Mouse (Mus musculus) lung, embryonic 16.5 days (tissue): ENCODE data around the gene Gm49336. TPM values are rescaled to one million over a fixed set of nuclear protein-coding genes. Genes with fewer than 3 reads are reported as not detected.
A peak's percentile ranks its signal among the peaks of the same experiment; 100 is the strongest.

ENCODE experiments used
- ATAC-seq: fragments of 200-750 bp; cut with Nextera tagmentation; 2 replicates; pipeline ENCODE4 v1.8.0; 2017; ENCODE audit warnings: low read depth, mild to moderate bottlenecking, moderate library complexity
- H3K27ac ChIP-seq: fragments of 300-500 bp; sonication (generic); 2 replicates; pipeline ENCODE4 v1.5.1; 2014; ENCODE audit warnings: mild to moderate bottlenecking, control low read depth, low read length
- H3K27me3 ChIP-seq: fragments of 300-500 bp; sonication (generic); 2 replicates; pipeline ENCODE4 v1.6.1; 2014; ENCODE audit warnings: low read depth, low read length, mixed read lengths; ENCODE audit not compliant: control insufficient read depth, insufficient read depth
- H3K36me3 ChIP-seq: fragments of 300-500 bp; sonication (generic); 2 replicates; pipeline ENCODE4 v1.6.1; 2014; ENCODE audit warnings: low read length; ENCODE audit not compliant: control insufficient read depth, insufficient read depth
- H3K4me1 ChIP-seq: fragments of 300-500 bp; sonication (generic); replicated peaks from 2 replicates; pipeline ENCODE4 v1.6.1; 2014; ENCODE audit warnings: low read length, mixed read lengths; ENCODE audit not compliant: control insufficient read depth, insufficient read depth
- H3K4me2 ChIP-seq: fragments of 300-500 bp; sonication (generic); 2 replicates; pipeline ENCODE4 v1.6.1; 2014; ENCODE audit warnings: low read depth, low read length, control low read depth
- H3K4me3 ChIP-seq: fragments of 300-500 bp; sonication (generic); 2 replicates; pipeline ENCODE4 v1.5.1; 2014; ENCODE audit warnings: mild to moderate bottlenecking, low read length, control low read depth
- H3K9ac ChIP-seq: fragments of 300-500 bp; sonication (generic); 2 replicates; pipeline ENCODE4 v1.6.1; 2014; ENCODE audit warnings: low read length, control low read depth
- H3K9me3 ChIP-seq: fragments of 300-500 bp; sonication (generic); 2 replicates; pipeline ENCODE4 v1.6.1; 2016; ENCODE audit warnings: low read length; ENCODE audit not compliant: control insufficient read depth
- WGBS: fragments of 180-500 bp; shearing (Covaris S2); extraction: QIAGEN DNeasy Blood & Tissue Kit; methylation state at CpG from one replicate; pipeline ENCODE4 v1.1.7; 2014; 5-methylcytosine and 5-hydroxymethylcytosine counted together
- polyA plus RNA-seq: library from polyadenylated mRNA; unstranded; fragments of >200 nt; fragmentation: Nextera tagmentation; extraction: Ambion mirVana; gene quantifications from 2 replicates; pipeline ENCODE4 v1.2.1, GENCODE M21; 2015

The Gm49336 gene
- polyA plus RNA-seq, 1 experiment from 2014 or later: 48.8 TPM

GRCm38 (mm10) chr14:60196884-60197283, 54.4 kb downstream of the Gm49336 start, which contains the start of gene Atp8a2:
Atp8a2 (minus strand) TSS chr14:60197179.
- H3K9ac ChIP-seq: no peak within 1 kb of the TSS
- no peak for ATAC-seq
- no peaks in the 10 kb centered on the region for H3K27me3 ChIP-seq
- H3K36me3 ChIP-seq: no peaks in the 10 kb centered on the region
- H3K4me2 ChIP-seq: no peak within 1 kb of the TSS
- no peaks in the 10 kb centered on the region for H3K4me1 ChIP-seq
- 60% methylated on average over 7 of the region's 7 CpGs for WGBS
- no peak within 1 kb of the TSS for H3K27ac ChIP-seq
- H3K4me3 ChIP-seq: no peak within 1 kb of the TSS
- no peaks in the 10 kb centered on the region for H3K9me3 ChIP-seq

- H3K36me3 ChIP-seq: no peaks in the 10 kb centered on the region
- 83% methylated on average over 5 of the region's 5 CpGs for WGBS
Observed at GRCm38 (mm10) chr14:60195999-60196398, 55.3 kb downstream of the Gm49336 start.

GRCm38 (mm10) chr14:60194606-60195005, 56.7 kb downstream of the Gm49336 start:
- Histone ChIP-seq H3K27me3 (no peaks in the 10 kb centered on the region), H3K36me3 (no peaks in the 10 kb centered on the region), H3K4me2 (no peak overlapping the region), H3K4me1 (no peaks in the 10 kb centered on the region), H3K9me3 (no peaks in the 10 kb centered on the region), H3K9ac (no peak overlapping the region), H3K4me3 (no peak overlapping the region), H3K27ac (no peak overlapping the region)
- no peak for ATAC-seq
- WGBS: 76% methylated on average over 1 of the region's 1 CpGs

More at GRCm38 (mm10) chr14:60195999-60196398, 55.3 kb downstream of the Gm49336 start:
- no peak overlapping the region for H3K27ac ChIP-seq
- no peaks in the 10 kb centered on the region for H3K4me1 ChIP-seq
- H3K4me2 ChIP-seq: no peak overlapping the region
- ATAC-seq: no peak
- no peaks in the 10 kb centered on the region for H3K9me3 ChIP-seq
- H3K4me3 ChIP-seq: no peak overlapping the region
- no peaks in the 10 kb centered on the region for H3K27me3 ChIP-seq
- no peak overlapping the region for H3K9ac ChIP-seq

- no peaks in the 10 kb centered on the region for H3K4me1 ChIP-seq
- no peaks in the 10 kb centered on the region for H3K27me3 ChIP-seq
- no peak overlapping the region for H3K4me3 ChIP-seq
- H3K9ac ChIP-seq: no peak overlapping the region
- ATAC-seq: no peak
- H3K36me3 ChIP-seq: no peaks in the 10 kb centered on the region
- no peaks in the 10 kb centered on the region for H3K9me3 ChIP-seq
- 83% methylated on average over 5 of the region's 5 CpGs for WGBS
- no peak overlapping the region for H3K27ac ChIP-seq
- no peak overlapping the region for H3K4me2 ChIP-seq
Observed at GRCm38 (mm10) chr14:60189771-60190170, 61.5 kb downstream of the Gm49336 start.

- H3K4me2 ChIP-seq: no peak overlapping the region
- WGBS: 82% methylated on average over 5 of the region's 5 CpGs
- no peaks in the 10 kb centered on the region for H3K27me3 ChIP-seq
- no peaks in the 10 kb centered on the region for H3K36me3 ChIP-seq
- H3K9me3 ChIP-seq: no peaks in the 10 kb centered on the region
- no peak overlapping the region for H3K4me3 ChIP-seq
- no peak for ATAC-seq
- no peaks in the 10 kb centered on the region for H3K4me1 ChIP-seq
- no peak overlapping the region for H3K9ac ChIP-seq
- no peak overlapping the region for H3K27ac ChIP-seq
Observed at GRCm38 (mm10) chr14:60188201-60188825, 63.0 kb downstream of the Gm49336 start.

GRCm38 (mm10) chr14:60181306-60181705, 70.0 kb downstream of the Gm49336 start:
- Histone ChIP-seq H3K4me1 (peaks cover 4% of the 10 kb centered on the region; the same call in 1 of the 2 replicates), H3K9ac (no peak overlapping the region), H3K36me3 (no peaks in the 10 kb centered on the region), H3K27ac (no peak overlapping the region), H3K27me3 (peaks cover 17% of the 10 kb centered on the region), H3K4me3 (no peak overlapping the region), H3K4me2 (no peak overlapping the region), H3K9me3 (no peaks in the 10 kb centered on the region)
- 92% methylated on average over 2 of the region's 2 CpGs for WGBS
- ATAC-seq: no peak

GRCm38 (mm10) chr14:60178571-60178955, 72.7 kb downstream of the Gm49336 start:
- Histone ChIP-seq H3K4me3 (no peak overlapping the region), H3K4me1 (peaks cover 4% of the 10 kb centered on the region; the same call in 1 of the 2 replicates), H3K27me3 (peaks cover 25% of the 10 kb centered on the region), H3K27ac (no peak overlapping the region), H3K9me3 (no peaks in the 10 kb centered on the region), H3K9ac (no peak overlapping the region), H3K36me3 (no peaks in the 10 kb centered on the region), H3K4me2 (no peak overlapping the region; the same call in 1 of the 2 replicates)
- WGBS: 12% methylated on average over 2 of the region's 2 CpGs
- peak; percentile 39 for ATAC-seq

GRCm38 (mm10) chr14:60177614-60178570, 73.4 kb downstream of the Gm49336 start:
- H3K27ac ChIP-seq: no peak overlapping the region
- H3K4me2 ChIP-seq: peak overlapping the region; percentile 99
- 14% methylated on average over 34 of the region's 37 CpGs for WGBS

More at GRCm38 (mm10) chr14:60177614-60178570, 73.4 kb downstream of the Gm49336 start:
- Histone ChIP-seq H3K9me3 (no peaks in the 10 kb centered on the region), H3K4me3 (peak overlapping the region; percentile 71), H3K9ac (peak overlapping the region; percentile 69), H3K27me3 (peaks cover 25% of the 10 kb centered on the region), H3K36me3 (no peaks in the 10 kb centered on the region), H3K4me1 (peaks cover 4% of the 10 kb centered on the region; the same call in 1 of the 2 replicates)
- ATAC-seq: peak; percentile 48
